Mouse (Mus musculus) erythroblast, embryonic 14.5 days (primary cell): ENCODE data around the gene Tdrd9.

Source experiments
- GATA1 ChIP-seq: IDR thresholded peaks from 2 replicates; pipeline ENCODE4 v1.6.1; 2012; ENCODE audit warnings: low read length, inconsistent platforms, mixed read lengths
- TAL1 ChIP-seq: IDR thresholded peaks from 3 replicates; pipeline ENCODE4 v1.6.1; 2012; ENCODE audit warnings: low read length, inconsistent platforms, mixed read lengths

DNA sequence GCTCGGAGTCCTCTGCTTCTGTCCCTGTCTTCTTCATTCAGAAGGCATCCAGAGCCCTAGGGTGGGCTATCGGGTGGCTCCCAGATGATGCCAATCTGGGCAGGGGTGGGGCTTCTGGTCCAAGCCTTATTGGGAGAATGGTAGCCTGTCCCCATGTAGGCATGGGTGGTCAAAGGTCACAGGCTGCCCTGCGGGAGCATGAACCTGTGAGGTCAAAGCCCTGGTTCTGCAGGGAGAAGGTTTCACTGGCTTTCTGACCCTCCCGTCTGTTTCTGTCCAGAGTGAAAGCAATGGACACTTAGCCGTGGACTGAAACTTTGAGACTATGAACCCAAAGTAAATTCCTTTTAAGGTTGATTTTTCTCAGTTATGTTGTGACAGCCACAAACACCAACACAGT, 15.2 kb upstream of the Tdrd9 start:
- TF ChIP-seq GATA1 = no peak
- no peak for TF ChIP-seq TAL1
